Mouse (Mus musculus): ENCODE measurements at regions not wholly inside any gene's neighbourhood (a gene's known extent, or its start where the extent isn't known, plus 50 kb on each side); places are given as distances from the start of the nearest gene placed in this dataset.
"Not testable (repeated sequence)": the region's sequence is repeated elsewhere in the genome, so short reads cannot be mapped to it uniquely, and the experiment has no call there.

DNA sequence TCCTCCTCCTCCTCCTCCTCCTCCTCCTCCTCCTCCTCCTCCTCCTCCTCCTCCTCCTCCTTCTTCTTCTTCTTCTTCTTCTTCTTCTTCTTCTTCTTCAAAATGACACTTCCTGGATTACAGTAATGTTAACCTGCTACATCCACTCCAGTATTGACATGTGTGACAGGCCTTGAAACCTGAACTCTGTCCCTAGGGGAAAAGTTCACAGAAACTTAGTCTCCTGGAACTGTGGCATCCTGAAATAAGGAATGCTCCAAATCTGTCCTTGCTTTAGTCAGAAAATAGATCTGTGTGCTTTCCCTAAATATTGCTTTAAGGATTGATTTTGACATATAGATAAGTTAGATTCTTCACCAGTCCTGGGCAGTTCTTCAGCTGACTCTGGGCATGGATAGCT is 464.8 kb downstream of the Adam6a start:
- not testable (repeated sequence) for DNase-seq (ENCODE audit: low read depth)

DNA sequence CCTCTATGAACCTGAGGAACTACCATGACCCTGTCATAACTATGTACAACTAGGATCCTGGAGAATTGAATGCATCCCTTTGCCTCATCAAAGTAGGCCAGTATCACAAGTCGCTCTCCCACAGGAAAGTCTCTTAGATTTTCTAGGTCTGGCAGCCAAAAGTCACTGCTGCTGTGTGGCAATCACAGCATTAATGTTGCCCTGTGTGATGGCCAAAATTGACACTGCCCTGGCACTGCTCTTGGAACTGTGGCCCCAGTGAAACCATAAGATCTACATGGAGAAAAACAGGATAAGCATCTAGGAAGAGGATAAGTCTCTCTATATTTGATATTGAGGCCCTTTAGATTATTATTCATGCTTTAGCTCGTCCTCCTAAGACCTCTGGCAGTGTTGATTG is 465.7 kb downstream of the Adam6a start:
- DNase-seq (ENCODE audit: low read depth) = no peak

DNA sequence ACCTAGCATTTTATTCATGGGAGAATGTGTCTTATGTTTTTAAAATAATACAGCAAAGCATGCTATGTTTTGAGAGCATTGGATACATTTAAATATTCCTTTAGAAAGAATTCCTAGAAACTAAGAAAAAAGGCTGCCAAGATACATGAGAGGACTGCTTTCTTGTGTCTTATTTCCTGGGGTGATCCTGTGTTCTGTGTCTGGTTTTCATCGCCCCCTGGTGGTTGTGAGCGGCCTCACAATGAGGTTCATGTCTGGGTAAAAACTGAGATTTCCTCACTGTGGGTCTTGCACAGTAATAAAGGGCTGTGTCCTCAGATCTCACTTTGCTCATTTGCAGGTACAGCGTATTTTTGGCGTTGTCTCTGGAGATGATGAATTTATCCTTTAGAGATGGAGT is 469.2 kb downstream of the Adam6a start:
- peak; percentile 53 for DNase-seq (ENCODE audit: low read depth)

DNA sequence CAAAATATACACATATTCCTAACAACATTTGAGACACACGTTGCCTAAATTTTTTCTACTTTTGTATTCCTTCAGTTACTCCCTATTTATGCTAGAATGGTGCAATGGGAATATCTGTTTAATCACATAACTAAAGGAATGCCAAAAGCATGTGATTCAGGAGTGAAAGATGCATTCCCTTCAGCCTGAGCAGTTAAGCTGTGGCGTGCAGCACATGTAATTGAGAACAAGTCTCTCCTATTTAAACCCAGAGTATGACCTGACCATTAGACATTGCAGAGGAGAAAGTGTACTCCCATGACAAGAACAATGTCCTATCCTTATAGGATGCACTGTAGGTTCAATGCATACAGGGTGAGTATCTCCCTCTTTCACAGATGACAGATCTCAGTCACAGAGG is 493.3 kb downstream of the Adam6a start:
- DNase-seq (ENCODE audit: low read depth) = not testable (repeated sequence)

DNA sequence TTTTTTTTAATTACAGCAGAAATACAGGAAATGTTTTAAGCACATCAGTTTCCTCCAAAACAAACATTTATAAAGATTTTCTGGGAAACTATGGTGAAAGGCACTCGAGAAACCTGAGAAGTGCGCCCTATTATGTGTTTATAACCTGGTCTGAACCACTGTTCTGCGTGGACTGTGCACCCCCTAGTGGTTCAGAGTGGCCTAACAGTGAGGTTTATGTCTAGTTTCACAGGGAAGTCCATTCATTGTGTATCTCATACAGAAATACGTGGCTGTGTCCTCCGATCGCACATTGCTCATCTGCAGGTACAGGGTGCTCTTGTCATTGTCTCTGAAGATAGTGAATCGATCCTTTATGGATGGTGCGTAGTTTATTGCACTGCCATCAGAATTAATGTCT is 504.3 kb downstream of the Adam6a start:
- peak; percentile 54 for DNase-seq (ENCODE audit: low read depth)

DNA sequence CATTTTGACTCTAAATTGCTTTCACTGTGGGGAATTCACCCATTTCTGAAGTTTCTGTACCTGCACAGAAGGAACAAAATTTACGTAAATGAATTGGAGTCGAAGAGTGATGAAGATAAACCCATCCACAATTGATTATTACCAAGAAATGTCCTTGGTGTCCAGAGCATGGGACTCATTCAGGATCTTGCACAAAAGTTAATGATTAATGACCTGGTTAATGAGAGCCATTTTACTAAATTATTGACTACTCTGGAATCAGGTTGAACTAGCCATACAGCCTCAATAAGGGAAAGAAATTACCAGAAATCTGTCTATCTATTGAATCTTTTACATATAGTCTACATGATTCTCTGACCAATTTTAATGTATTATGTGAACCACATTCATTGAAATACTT is 509.6 kb downstream of the Adam6a start:
- DNase-seq (ENCODE audit: low read depth) = no peak

DNA sequence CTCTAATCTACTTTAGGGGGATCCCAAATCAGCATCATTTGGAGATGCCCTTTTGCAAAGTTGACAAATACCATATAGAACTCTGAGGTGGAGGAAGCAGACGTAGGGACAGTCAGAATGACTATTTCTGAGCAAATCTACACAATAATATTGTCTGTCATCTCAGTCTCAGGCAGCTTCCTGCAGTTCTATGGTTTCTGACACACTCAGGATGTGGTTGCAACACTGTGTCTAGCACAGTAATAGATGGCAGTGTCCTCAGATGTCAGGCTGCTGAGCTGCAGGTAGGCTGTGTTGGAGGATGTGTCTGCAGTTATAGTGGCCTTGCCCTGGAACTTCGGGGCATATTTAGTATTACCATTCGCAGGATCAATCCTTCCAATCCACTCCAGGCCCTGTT is 515.9 kb downstream of the Adam6a start:
- peak; percentile 65 for DNase-seq (ENCODE audit: low read depth)

DNA sequence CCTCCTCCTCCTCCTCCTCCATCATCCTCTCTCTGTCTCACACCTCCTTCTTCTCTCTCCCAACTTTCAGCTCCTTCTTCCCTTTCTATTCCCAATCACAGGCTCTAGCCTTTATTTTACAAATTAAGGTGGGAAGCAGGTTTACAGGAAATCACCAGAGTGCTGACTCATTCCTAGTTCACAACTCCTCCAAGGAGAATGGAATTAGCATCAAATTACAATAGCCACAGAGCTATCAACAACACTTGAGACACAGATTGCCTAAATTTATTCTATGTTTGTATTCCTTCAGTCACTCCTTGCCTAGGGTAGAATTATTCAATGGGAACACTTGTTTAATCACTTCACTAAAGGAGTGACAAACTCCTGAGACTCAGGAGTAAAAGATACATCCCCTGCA is 523.5 kb downstream of the Adam6a start:
- DNase-seq (ENCODE audit: low read depth) = no peak

DNA sequence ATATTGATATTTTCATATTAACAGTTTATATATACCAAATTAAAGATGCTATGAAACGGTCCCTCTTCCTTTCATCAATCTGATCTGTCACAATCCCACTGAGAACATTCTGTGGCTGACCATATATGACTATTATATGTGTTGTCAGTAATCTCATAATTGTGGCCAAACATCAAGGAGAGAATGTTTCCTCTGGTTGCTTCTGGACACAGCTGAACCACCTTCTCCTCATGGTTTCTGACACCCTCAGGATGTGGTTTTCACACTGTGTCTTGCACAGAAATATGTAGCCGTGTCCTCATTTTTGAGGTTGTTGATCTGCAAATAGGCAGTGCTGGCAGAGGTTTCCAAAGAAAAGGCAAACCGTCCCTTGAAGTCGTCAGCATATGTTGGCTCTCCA is 565.0 kb downstream of the Adam6a start:
- peak; percentile 64 for DNase-seq (ENCODE audit: low read depth)

DNA sequence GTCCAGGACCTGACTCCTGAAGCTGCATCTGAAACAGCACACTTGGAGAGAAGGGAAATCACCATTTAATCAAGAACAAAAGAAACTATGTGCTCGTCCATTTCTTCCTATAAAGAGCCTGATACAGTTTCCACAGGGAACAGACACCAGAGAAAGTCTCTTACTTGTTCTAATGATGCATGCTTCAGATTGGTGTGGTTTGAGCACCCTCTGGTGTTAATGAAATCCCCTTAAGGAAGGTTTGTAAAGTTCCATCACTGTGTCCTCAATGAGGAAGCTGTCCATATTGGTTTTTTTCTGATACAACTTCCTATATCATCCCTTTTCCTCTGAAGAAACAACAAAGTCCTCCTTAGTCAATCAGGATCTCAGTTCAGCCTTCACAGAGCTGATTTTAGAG is 591.2 kb downstream of the Adam6a start:
- peak; percentile 63 for DNase-seq (ENCODE audit: low read depth)

DNA sequence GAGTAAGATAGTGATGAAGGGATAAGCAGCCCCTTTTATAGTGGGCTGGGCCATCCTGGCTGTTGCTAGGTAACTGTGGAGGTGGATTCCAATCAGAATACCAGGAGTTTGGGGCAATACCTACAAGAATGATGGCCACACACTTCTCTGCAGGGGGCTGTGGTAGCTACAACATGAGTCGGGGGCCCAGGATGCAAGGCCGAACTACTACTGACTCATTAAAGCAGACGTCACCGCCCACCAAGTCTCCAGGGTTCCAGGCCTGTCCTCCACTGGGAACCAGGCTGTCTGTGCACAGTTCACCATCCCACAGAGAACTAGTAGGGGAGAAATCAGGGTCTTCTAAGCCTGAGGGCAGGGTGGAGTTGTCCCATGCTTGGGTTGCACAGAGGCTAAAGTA is 605.1 kb downstream of the Adam6a start:
- DNase-seq (ENCODE audit: low read depth) = no peak

DNA sequence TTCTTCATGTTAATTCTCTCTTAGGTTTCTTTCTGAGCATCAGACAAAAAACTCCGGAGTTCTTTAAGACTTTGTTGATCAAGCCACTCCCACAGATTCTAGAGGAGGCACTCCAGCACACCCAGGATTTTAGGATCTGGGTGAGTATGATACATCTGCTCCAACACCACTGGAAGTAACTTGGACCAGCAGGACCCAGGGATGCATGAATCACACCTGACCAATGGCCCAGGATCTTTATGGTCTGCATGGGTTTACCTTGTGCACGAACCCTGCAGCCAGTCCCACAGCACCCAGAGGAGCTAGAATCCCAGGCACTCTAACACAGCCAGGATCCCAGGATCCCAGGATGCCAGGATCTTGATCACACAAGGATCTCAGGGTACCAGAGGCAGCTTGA is 628.6 kb downstream of the Adam6a start:
- DNase-seq (ENCODE audit: low read depth) = no peak

DNA sequence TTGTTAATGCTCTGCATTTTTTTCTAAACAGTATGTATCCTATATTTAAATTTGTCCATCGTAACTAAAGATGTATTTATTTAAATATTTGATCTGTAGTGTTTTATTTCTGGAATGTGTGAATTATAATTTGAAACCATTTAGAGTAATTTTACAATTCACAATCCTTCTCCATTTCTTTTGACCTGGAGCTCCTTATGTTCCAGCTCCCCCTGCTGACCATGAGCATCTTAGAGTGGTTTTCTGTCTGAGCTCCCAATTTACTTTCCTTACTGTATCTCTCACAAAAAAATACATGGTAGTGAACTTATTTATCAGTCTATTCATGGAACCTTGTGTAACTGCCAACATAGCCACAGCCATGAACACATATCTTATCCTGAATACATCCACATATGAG is 655.8 kb downstream of the Adam6a start:
- DNase-seq (ENCODE audit: low read depth) = peak; percentile 56

DNA sequence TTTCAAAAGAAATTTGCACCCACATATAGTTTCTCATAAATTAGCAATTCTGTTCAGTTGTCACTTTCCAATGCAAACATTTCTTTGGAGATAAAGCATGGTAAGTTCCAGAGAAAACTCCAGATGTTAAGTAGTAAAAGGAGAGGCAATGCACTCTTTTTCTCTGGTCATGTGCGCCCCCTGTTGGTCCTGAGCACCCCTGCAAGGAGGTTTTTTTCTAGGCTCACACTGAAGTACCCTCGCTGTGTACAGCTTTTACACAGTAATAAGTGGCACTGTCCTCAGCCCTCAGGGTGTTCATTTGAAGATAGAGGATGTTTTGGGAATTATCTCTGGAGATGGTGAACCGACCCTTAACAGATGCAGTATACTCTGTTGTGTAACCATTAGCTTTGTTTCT is 678.8 kb downstream of the Adam6a start:
- DNase-seq (ENCODE audit: low read depth) = no peak
